Mouse (Mus musculus) olfactory bulb, adult 2 months (tissue): ENCODE data around the gene Adap1.

ENCODE experiments used
- CTCF ChIP-seq: fragments of 200-500 bp; IDR thresholded peaks from 2 replicates; pipeline ENCODE4 v1.5.1; 2012; ENCODE audit warnings: low read depth, mild to moderate bottlenecking, low read length, moderate library complexity; ENCODE audit not compliant: insufficient read depth
- POLR2A ChIP-seq: fragments of 200-500 bp; IDR thresholded peaks from 2 replicates; pipeline ENCODE4 v1.6.1; 2012; ENCODE audit warnings: mild to moderate bottlenecking, low read depth, low read length, moderate library complexity; ENCODE audit not compliant: insufficient read depth

GRCm38 (mm10) chr5:139332590-139333272 lies 7.3 kb upstream of the Adap1 start:
- TF ChIP-seq POLR2A (no peak), CTCF (no peak)
